Mouse (Mus musculus): Measurements from ENCODE around the gene Pola1.
"Not testable (repeated sequence)": the region's sequence is repeated elsewhere in the genome, so short reads cannot be mapped to it uniquely, and the experiment has no call there.

Gene Pola1

DNA sequence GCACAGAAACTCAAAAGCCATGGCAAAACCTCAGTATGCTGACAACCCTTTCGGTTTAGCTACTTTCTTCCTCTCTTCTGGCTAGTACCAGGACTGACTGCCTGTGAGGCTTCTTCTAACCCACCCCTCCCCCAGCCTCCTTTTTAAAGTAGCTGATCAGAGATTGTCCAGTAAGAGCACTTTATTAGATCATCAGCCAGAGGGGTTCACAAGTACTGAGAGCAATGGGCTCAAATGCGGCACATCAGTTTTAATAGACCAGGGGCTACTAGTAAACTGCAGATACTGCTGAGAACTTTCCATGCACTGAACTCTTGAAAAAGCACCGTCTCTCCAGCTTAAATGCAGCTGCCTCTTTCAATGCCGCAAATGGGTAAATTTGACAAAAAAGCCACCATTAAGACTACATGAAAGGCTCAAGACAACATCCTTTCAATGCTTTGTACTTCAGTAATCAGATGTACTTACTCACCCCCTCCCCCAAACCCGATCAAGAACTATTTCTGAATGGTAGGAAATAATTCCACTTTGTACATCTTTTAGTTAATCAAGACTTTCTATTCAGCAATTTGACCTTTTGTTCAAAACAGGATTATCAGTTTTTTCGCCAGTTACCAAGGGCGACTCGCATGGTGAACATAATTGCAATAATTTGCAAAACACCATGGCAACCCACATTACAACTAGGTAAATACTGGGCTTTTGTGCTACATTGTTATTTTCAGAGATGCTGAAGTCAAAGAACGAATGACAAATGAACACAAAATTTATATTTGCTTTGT, 202.8 kb downstream of the Pola1 start:
- DNase-seq = no peak

GRCm38 (mm10) chrX:93400871-93401270, 231.1 kb downstream of the Pola1 start:
- DNase-seq = not testable (repeated sequence)

- DNase-seq = no peak
These were observed 234.9 kb downstream of the Pola1 start for GRCm38 (mm10) chrX:93397089-93397488.

GRCm38 (mm10) chrX:93377285-93377972, 254.5 kb downstream of the Pola1 start:
- DNase-seq = no peak

GRCm38 (mm10) chrX:93373503-93373902, 258.5 kb downstream of the Pola1 start:
- DNase-seq = no peak

GRCm38 (mm10) chrX:93369708-93370107, 262.2 kb downstream of the Pola1 start:
- DNase-seq = no peak

DNA sequence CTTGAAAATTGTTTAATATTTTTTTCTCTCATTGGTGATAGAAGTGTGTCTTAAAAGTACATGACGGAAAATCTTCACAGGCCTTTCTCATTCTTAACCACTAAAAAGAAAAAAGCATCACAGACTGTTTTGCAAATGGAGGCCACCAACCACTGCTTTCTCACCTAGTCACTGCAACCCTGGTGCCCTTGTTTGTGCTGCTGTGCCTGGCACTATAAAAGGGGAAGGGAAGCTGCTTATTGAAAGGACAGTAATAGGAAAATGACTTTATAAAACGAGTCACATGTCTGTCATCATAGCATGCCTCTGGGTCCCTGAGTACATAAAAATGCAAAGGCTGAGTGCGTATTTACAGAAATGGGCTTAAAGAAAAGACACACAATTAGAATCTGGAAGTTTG, 263.7 kb downstream of the Pola1 start:
- no peak for DNase-seq

DNA sequence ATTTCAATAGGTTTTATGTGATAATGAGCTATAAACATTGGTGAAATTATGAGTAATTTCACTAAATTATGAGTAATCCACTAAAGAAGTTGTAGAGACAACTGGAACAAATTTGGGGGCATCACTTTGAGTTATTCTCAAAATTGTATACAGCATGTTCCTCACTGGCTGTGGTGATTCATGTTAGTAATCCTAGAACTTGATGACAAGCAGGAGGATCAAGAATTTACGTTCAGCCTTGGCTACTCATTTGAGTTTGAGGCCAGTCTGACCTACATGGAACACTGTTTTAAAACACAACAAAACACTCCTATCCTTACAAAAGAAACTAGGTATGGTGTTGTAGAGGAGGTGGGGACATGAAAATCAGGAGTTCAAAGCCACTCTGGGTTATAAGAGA, 310.6 kb downstream of the Pola1 start:
- no peak for DNase-seq

- no peak for DNase-seq
These were observed 312.0 kb downstream of the Pola1 start for GRCm38 (mm10) chrX:93319979-93320378.

- DNase-seq = no peak
These were observed 314.4 kb downstream of the Pola1 start for GRCm38 (mm10) chrX:93317577-93317976.

- no peak for DNase-seq
These were observed 326.2 kb downstream of the Pola1 start for GRCm38 (mm10) chrX:93305780-93306179.

- DNase-seq = no peak
These were observed 330.2 kb downstream of the Pola1 start for GRCm38 (mm10) chrX:93301798-93302197.

DNA sequence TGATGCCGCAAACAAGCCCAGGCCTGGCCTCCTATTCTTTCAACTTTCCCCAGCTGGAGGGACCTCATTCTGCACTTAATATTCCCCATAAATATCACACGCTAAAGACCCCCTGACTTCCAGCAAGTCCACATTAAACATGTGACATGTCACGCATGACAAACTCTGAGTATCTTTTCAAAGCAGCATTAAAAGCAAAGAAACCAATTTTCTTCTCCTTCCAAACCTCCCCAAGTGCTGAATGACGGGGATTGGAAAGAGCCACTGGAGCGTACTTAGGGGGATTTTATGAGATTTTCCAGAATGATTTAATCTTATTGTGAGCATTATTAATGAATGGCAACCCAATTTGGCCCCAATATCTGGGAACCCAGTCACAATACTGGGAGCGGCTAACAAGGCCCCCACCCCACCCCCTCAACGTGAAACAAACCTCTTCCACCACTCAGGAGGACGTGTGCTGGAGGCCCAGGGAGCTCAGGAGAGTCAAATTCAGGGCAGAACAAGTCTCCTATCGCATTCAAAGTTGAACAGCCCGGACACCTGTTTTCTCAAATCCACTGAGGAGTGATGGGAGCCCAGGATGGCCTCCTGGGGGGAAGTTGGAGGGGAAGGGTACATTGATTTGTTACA, 331.7 kb downstream of the Pola1 start:
- DNase-seq = no peak

- no peak for DNase-seq
These were observed 332.2 kb downstream of the Pola1 start for GRCm38 (mm10) chrX:93299771-93300170.

- DNase-seq = no peak
These were observed 332.8 kb downstream of the Pola1 start for GRCm38 (mm10) chrX:93299046-93299626.

DNA sequence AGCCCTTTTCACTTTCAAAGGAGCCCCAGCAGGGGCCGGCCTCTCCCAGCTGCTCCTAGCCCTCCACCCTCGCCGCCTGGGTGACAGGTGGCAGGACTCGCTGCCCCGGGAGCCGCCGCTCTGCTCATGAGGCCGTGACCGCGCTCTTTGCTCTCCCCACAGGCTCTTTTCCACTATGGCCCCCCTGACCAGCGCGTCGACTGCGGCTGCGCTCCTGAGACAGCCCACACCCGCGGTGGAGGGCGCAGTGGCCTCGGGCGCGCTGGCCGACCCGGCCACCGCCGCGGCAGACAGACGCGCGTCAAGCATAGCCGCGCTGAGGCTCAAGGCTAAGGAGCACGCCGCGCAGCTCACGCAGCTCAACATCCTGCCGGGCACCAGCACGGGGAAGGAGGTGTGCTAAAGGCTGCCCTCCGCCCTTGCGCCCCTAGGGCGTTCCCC, 334.9 kb downstream of the Pola1 start:
- peak; percentile 12 for DNase-seq

DNA sequence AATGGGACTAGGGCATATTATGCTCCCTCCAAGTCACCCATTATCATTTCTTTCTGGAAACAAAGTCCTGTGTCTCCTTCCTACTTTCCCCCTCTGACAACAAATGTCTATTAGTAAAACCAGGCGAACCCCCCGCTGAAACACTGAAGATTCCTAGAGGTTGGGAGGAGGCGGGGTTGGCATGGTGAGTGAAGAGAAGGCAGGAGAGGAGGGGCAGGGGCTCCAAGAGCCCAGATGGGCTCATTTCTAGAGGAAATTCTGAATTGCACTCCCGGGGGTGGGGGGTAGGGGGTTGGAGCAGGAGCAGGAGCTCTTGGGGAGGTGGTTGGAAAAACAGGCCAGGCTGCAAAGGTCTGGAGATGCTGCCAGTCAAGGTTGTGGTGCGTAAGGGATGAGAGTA, 336.1 kb downstream of the Pola1 start:
- DNase-seq = no peak

GRCm38 (mm10) chrX:93294736-93295490, 337.0 kb downstream of the Pola1 start:
- DNase-seq = no peak

DNA sequence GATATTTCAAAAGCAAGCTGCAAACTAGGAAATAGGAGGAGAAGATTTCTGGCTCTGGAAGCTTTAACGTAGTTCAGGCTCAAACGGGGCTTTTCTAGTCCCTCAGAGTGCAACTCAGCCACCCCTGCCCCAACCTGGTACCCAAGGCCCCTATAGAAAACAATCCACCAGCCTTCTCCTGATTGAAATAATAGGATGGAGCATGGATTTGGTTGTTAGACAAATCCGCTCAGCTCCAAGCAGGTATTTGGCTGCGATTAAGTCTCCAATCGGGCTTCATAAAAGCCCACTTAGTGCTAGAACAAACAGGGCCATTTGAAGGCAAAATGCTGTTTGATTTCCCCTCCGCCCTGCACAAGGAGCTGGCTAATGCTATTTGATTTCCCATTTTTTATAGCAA, 339.9 kb downstream of the Pola1 start:
- no peak for DNase-seq

GRCm38 (mm10) chrX:93289851-93290380, 342.0 kb downstream of the Pola1 start:
- DNase-seq = no peak

- DNase-seq = no peak
These were observed 342.9 kb downstream of the Pola1 start for GRCm38 (mm10) chrX:93289076-93289475.

DNA sequence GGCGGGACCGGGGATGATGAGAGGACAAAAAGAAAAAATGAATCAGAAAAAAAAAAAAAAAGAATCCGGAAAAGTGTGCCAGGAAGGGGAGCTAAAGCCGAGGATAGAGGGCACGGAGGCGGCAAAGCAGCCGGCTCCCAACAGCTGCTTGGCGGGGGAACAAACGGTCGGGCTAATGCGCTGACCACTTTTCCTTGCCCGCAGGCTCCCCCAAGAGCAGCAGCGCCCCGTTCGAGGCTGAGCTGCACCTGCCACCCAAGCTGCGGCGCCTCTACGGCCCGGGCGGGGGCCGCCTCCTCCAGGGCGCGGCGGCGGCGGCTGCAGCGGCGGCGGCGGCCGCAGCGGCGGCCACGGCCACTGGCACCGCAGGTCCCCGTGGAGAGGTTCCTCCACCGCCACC, 343.6 kb downstream of the Pola1 start:
- DNase-seq = no peak

Measured in kidney, postnatal 14 days (tissue).